Mouse (Mus musculus) spleen, adult 2 months (tissue): ENCODE data around the gene Bcat1. TPM values are rescaled to one million over a fixed set of nuclear protein-coding genes. Genes with fewer than 3 reads are reported as not detected.

Source experiments
- DNase-seq, 2 experiments: peaks; one replicate each; pipeline versions ENCODE4 v3.0.0 to v3.0.0-alpha.2; 2012 to 2021; ENCODE audit warnings: low spot score in 2 of 2, low read depth in 1 of 2
- H3K27ac ChIP-seq: fragments of 200-500 bp; 2 replicates; pipeline ENCODE4 v1.5.1; 2012; ENCODE audit warnings: low read length, inconsistent platforms; ENCODE audit not compliant: insufficient read depth
- H3K27me3 ChIP-seq: fragments of 200-500 bp; 2 replicates; pipeline ENCODE4 v1.6.1; 2012; ENCODE audit warnings: mild to moderate bottlenecking, moderate library complexity, low read length, inconsistent platforms; ENCODE audit not compliant: control insufficient read depth, insufficient read depth
- H3K36me3 ChIP-seq: fragments of 200-500 bp; 2 replicates; pipeline ENCODE4 v1.6.1; 2012; ENCODE audit warnings: mild to moderate bottlenecking, low read length, inconsistent platforms; ENCODE audit not compliant: control insufficient read depth, insufficient read depth
- H3K4me1 ChIP-seq: fragments of 200-500 bp; 2 replicates; pipeline ENCODE4 v1.6.1; 2011; ENCODE audit warnings: inconsistent platforms; ENCODE audit not compliant: control insufficient read depth, insufficient read depth, insufficient read length
- H3K4me3 ChIP-seq: fragments of 200-500 bp; 2 replicates; pipeline ENCODE4 v1.5.1; 2011; ENCODE audit warnings: mild to moderate bottlenecking, inconsistent platforms; ENCODE audit not compliant: insufficient read depth, insufficient read length; ENCODE audit errors: extremely low read depth
- CTCF ChIP-seq: fragments of 200-500 bp; IDR thresholded peaks from 2 replicates; pipeline ENCODE4 v1.5.1; 2011; ENCODE audit warnings: mild to moderate bottlenecking, inconsistent platforms; ENCODE audit not compliant: insufficient read depth, insufficient read length, insufficient replicate concordance; ENCODE audit errors: extremely low read depth
- POLR2A ChIP-seq: fragments of 200-500 bp; IDR thresholded peaks from 2 replicates; pipeline ENCODE4 v1.6.1; 2011; ENCODE audit warnings: low read depth, low read length, inconsistent platforms
- WGBS: fragments of 180-500 bp; shearing (Covaris S2); methylation state at CpG from one replicate; pipeline ENCODE4 v1.1.7; 2018; 5-methylcytosine and 5-hydroxymethylcytosine counted together
- polyA plus RNA-seq: library from polyadenylated mRNA; depleted of rRNA; stranded (reverse); fragments of >200 nt; gene quantifications from 2 replicates; pipeline ENCODE4 v1.2.3, GENCODE M21; 2012

Gene Bcat1
- polyA plus RNA-seq, 1 experiment: 0.32 TPM

DNA sequence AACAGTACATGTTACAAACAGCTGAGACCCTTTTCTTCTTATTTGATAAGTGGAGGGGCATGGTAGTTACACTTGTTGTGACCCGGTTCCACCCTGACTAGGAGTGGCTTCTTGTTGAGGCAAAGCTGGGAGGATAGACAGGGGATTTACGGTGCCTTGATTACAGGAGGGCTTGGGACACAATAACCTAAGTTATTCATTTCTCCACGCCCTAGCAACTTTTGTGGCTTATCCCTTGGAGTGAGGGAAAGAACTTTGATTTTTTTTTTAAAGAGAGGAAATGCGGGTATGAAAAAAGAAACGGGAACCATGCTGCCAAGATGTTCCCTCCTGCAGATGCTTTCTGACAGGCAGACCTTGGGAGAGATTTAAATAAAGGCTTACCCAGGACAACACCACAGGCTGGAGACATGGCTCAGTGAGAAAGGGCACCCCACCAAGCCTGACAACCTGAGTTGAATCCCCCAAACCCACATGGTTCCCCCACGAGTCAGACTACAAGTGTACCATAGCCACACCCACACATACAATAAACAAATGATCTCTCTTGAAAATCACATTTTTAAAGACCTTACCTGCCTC is 20.6 kb downstream of the Bcat1 start:
- TF ChIP-seq POLR2A (no peak), CTCF (no peak)
- DNase-seq: no peak
- Histone ChIP-seq H3K27me3 (no peaks in the 10 kb centered on the region), H3K27ac (no peak overlapping the region), H3K4me3 (no peak overlapping the region), H3K36me3 (no peaks in the 10 kb centered on the region), H3K4me1 (no peaks in the 10 kb centered on the region)
- WGBS: 62% methylated on average over 6 of the region's 6 CpGs

DNA sequence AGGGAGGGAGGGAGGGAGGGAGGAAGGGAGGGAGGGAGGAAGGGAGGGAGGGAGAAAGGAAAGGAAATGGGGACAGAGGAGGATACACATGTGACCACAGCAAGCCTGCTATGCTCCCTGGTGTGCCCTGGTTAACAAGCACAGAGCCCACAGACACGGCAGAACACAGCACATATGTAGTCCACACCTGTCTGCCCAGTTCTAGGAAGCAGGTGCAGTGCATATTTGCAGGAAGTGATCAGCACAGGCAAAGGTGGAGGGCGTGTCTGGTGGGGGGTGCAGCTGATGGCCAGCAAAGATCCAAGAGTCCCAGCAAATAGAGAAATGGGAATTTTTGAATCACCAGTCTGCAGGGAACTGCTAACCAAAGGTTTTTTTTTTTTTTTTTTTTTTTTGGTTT is 23.3 kb downstream of the Bcat1 start:
- H3K27me3 ChIP-seq: peaks cover 2% of the 10 kb centered on the region
- no peak for DNase-seq
- H3K27ac ChIP-seq: no peak overlapping the region
- H3K36me3 ChIP-seq: no peaks in the 10 kb centered on the region
- WGBS: 50% methylated on average over 2 of the region's 2 CpGs
- TF ChIP-seq CTCF: no peak
- no peak for TF ChIP-seq POLR2A
- H3K4me3 ChIP-seq: no peak overlapping the region
- H3K4me1 ChIP-seq: peaks cover 3% of the 10 kb centered on the region; the same call in 1 of the 2 replicates

DNA sequence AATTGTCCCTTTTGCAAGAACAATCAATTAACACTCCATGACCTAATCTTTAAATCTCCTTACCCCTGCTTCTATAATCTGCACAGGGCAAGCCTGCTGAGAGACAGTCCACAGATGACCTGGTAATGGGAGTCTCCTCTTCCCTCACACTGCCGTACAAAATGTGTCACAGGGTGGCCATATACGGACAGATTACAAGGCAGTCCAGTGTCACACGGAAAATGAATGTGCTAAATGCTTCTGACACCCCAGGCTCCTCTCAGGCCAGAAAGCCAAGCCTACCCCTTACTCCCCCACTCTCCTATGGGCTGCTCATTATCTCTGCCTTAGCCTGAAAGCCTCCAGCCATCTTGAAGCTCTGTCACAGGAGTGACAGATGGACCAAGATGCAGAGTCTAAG is 25.1 kb downstream of the Bcat1 start:
- 88% methylated on average over 3 of the region's 3 CpGs for WGBS
- no peak for TF ChIP-seq POLR2A
- no peak for TF ChIP-seq CTCF

DNA sequence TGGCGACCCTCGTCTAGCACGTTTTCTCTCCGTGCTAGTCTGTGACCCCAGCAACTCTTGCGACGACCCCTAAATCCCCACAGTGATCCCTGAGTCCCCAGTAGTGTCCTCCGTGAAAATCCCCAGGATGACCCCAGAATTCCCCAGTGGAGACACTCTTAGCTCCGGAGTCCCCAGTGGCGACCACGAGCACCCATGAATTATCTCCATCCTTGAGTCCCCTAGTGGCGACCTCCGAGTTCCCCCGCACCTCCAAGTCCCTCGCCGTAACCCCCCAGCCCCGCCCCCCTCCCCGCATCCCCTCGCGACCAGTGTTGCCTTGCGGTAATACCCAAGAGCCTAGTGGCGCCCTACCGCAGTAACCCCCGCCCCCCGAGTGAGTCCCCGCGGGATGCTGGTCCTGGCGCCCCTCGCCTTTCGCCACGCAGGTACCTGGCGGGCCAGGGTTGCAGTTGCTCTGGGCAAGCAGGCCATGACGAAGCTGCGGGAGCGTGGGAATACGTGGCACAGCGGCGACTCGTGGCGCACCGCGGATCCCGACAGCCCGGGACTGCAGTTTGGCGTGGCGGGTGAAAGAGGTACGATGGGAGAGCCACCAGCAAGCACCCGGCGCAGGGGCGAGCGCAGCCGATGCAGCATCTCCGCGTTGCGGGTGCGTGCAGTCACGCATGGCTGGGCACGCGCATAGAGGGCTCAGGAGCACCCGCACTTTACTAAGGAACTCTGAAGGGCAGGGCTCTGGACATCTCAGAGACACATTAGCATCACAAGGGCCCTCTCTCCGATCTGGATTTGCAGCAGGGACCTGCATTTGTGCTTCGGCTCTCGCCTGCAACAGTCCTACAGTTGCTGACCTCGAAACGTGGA is 27.6 kb downstream of the Bcat1 start:
- no peak overlapping the region for H3K4me3 ChIP-seq
- H3K36me3 ChIP-seq: no peaks in the 10 kb centered on the region
- peaks cover 2% of the 10 kb centered on the region for H3K27me3 ChIP-seq
- H3K27ac ChIP-seq: no peak overlapping the region
- DNase-seq: no peak
- 28% methylated on average over 64 of the region's 64 CpGs for WGBS
- H3K4me1 ChIP-seq: peaks cover 3% of the 10 kb centered on the region; the same call in 1 of the 2 replicates
- TF ChIP-seq POLR2A: no peak
- no peak for TF ChIP-seq CTCF

More for the DNA sequence above, 25.1 kb downstream of the Bcat1 start:
- no peak for DNase-seq
- H3K4me1 ChIP-seq: peaks cover 3% of the 10 kb centered on the region; the same call in 1 of the 2 replicates
- H3K4me3 ChIP-seq: no peak overlapping the region
- no peaks in the 10 kb centered on the region for H3K36me3 ChIP-seq
- peaks cover 2% of the 10 kb centered on the region for H3K27me3 ChIP-seq
- H3K27ac ChIP-seq: no peak overlapping the region

DNA sequence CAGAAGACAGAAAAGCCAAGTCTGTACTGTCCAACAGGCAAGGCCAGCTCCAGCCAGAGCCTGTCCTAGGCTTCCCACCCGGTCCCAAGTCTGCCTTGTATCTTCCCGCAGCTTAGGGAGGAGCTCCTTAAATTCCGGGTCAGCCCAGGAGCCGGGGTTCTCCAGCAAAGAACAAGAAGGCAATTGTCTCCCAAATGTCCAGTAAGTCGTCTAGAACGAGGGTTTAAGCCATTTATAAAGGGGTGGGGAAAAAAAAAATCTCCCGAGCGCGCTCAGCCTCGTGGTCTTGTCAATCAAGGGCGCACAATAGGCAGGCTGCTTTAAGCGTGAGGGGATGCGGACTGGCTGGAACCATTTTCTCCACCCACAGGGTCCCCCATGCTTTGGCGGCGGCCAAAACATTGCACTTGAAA is 28.5 kb downstream of the Bcat1 start:
- Histone ChIP-seq H3K4me3 (no peak overlapping the region), H3K4me1 (peaks cover 3% of the 10 kb centered on the region; the same call in 1 of the 2 replicates), H3K27ac (no peak overlapping the region), H3K36me3 (no peaks in the 10 kb centered on the region), H3K27me3 (peaks cover 2% of the 10 kb centered on the region)
- TF ChIP-seq POLR2A: no peak
- TF ChIP-seq CTCF: no peak
- no peak for DNase-seq
- 54% methylated on average over 15 of the region's 15 CpGs for WGBS

DNA sequence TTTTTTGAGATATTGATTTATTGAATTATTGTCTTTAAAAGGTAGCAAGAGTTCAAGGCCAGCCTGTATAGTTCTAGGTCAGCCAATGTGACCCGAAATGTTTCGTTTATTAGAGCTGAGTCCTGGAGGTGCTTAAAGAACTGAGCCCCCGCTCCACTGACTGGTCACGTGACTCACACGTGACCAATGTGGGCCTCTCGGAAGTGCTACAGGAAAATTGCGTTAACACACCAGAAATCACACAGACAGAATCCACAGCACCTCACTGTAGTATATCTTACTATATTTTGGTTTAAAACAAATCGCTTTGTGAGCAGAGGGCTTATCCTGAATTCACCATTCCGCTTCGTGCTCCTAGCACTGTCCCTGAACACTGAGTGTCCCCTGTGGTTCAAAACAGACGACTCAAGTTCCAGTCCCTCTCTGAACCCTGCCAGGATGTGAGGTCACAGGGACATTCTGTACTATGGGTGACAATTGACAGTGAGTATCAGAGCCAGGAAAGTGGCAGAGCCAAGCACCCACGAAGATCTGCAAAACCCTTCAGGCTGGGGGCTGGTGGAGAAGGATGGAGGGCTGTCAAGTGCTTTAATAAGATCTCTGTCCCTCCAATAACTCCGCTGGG is 29.6 kb downstream of the Bcat1 start:
- Histone ChIP-seq H3K4me1 (peaks cover 3% of the 10 kb centered on the region; the same call in 1 of the 2 replicates), H3K27me3 (peaks cover 2% of the 10 kb centered on the region), H3K36me3 (no peaks in the 10 kb centered on the region), H3K27ac (no peak overlapping the region), H3K4me3 (no peak overlapping the region)
- WGBS: 88% methylated on average over 13 of the region's 13 CpGs
- TF ChIP-seq CTCF (no peak), POLR2A (no peak)
- no peak for DNase-seq
